Mouse (Mus musculus): ENCODE data around the gene Tsx.
"Not testable (repeated sequence)": the region's sequence is repeated elsewhere in the genome, so short reads cannot be mapped to it uniquely, and the experiment has no call there.

The Tsx gene

GRCm38 (mm10) chrX:103414167-103414566, at the start of gene Tsx:
Tsx (plus strand) TSS chrX:103414467.
- DNase-seq, result no peak

GRCm38 (mm10) chrX:103366201-103366600, 48.1 kb upstream of the Tsx start:
- DNase-seq, result no peak

- DNase-seq, result no peak
Observed at GRCm38 (mm10) chrX:103368650-103369049, 45.6 kb upstream of the Tsx start.

GRCm38 (mm10) chrX:103371221-103371620, 43.0 kb upstream of the Tsx start:
- no peak for DNase-seq

- DNase-seq, result no peak
Observed at GRCm38 (mm10) chrX:103371627-103372026, 42.6 kb upstream of the Tsx start.

- no peak for DNase-seq
Observed at GRCm38 (mm10) chrX:103374250-103374649, 40.0 kb upstream of the Tsx start.

GRCm38 (mm10) chrX:103384528-103384927, 29.7 kb upstream of the Tsx start:
- no peak for DNase-seq

- no peak for DNase-seq
Observed at GRCm38 (mm10) chrX:103388131-103388530, 26.1 kb upstream of the Tsx start.

- no peak for DNase-seq
Observed at GRCm38 (mm10) chrX:103393841-103394240, 20.4 kb upstream of the Tsx start.

- no peak for DNase-seq
Observed at GRCm38 (mm10) chrX:103405021-103405420, 9.2 kb upstream of the Tsx start.

GRCm38 (mm10) chrX:103421710-103422109, 7.4 kb downstream of the Tsx start, which contains the start of gene Gm26992:
Gm26992 (plus strand) TSS chrX:103422010.
- DNase-seq, result no peak

GRCm38 (mm10) chrX:103427677-103428076, 13.4 kb downstream of the Tsx start:
- no peak for DNase-seq

GRCm38 (mm10) chrX:103432293-103432692, 18.0 kb downstream of the Tsx start:
- DNase-seq, result no peak

GRCm38 (mm10) chrX:103438023-103438422, 23.8 kb downstream of the Tsx start:
- DNase-seq, result no peak

GRCm38 (mm10) chrX:103440803-103441202, 26.5 kb downstream of the Tsx start:
- no peak for DNase-seq

GRCm38 (mm10) chrX:103443755-103444154, 29.5 kb downstream of the Tsx start:
- DNase-seq, result no peak

GRCm38 (mm10) chrX:103447539-103448169, 33.4 kb downstream of the Tsx start:
- peak in 1 of 2 experiments; percentile 50 for DNase-seq

GRCm38 (mm10) chrX:103448429-103448828, 34.2 kb downstream of the Tsx start:
- DNase-seq, result not testable (repeated sequence)

- not testable (repeated sequence) for DNase-seq
Observed at GRCm38 (mm10) chrX:103448943-103449722, 34.9 kb downstream of the Tsx start.

- no peak for DNase-seq
Observed at GRCm38 (mm10) chrX:103452815-103453214, 38.5 kb downstream of the Tsx start.

GRCm38 (mm10) chrX:103460056-103460455, 45.8 kb downstream of the Tsx start:
- DNase-seq, result no peak

GRCm38 (mm10) chrX:103468998-103469397, 54.7 kb downstream of the Tsx start:
- DNase-seq, result no peak

GRCm38 (mm10) chrX:103472346-103472745, 58.1 kb downstream of the Tsx start:
- no peak for DNase-seq

Data from spleen, adult 18-20 months (tissue).